Mouse (Mus musculus): ENCODE measurements around the gene Rptor. TPM values are rescaled to one million over a fixed set of nuclear protein-coding genes. Genes with fewer than 3 reads are reported as not detected.

Rptor gene
- polyA plus RNA-seq, 1 experiment from 2014 or later = 3.9 TPM

DNA sequence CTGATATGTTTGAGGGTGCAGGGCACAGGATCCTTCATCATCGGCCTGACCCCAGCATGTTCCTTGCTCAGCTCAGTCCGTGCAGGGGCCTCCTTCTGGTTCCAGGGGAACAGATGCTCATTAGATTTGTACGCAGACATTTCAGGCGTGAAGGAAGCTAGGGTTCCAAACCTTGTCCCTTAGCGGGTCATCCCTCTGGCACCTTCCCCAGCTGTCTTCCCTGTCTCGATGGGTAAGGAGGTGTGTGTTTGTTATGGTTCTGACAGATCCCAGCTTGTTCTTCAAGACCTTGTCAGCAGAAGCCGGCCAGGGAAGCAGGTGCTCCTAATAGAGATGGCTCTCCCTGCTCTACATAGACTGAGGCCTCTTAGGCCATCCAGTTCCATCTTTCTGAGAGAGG lies 37.7 kb upstream of the Rptor start:
- Histone ChIP-seq H3K9me3 (replicated peaks; ENCODE audit: control insufficient read depth, low read length) (no peaks in the 10 kb centered on the region), H3K27ac (ENCODE audit: low read length) (no peak overlapping the region), H3K27me3 (ENCODE audit: control insufficient read depth, insufficient read depth, low read depth, low read length) (no peaks in the 10 kb centered on the region; the same call in 1 of the 2 replicates), H3K36me3 (ENCODE audit: control insufficient read depth, insufficient read depth) (no peaks in the 10 kb centered on the region), H3K9ac (ENCODE audit: low read depth, low read length) (no peak overlapping the region), H3K4me3 (ENCODE audit: low read depth, low read length) (no peak overlapping the region), H3K4me1 (ENCODE audit: control insufficient read depth, low read depth, low read length) (no peaks in the 10 kb centered on the region), H3K4me2 (ENCODE audit: low read depth, low read length) (no peak overlapping the region)
- ATAC-seq (ENCODE audit: low read depth) = no peak
- 62% methylated on average over 7 of the region's 7 CpGs for WGBS (ENCODE audit: insufficient replicate concordance)

DNA sequence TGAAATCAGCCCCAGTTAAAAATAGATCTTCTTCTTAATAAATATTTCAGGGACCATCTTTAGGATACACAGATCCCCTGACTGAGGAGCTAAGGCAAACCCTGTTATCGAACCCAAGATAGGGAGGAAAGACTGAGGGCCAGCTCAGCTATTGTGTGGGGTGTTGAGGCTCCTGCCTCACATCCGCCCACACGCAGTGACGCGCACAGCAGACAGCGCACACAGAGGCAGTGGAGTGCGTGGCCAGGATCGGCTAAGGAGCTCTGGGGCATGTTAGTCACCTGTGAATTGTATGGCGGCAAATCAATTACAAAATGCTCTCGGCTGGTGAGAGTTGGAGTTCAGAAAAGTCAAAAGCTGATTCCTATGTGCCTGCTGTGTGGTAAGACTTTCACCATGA lies 37.0 kb upstream of the Rptor start:
- Histone ChIP-seq H3K9ac (ENCODE audit: low read depth, low read length) (no peak overlapping the region), H3K36me3 (ENCODE audit: control insufficient read depth, insufficient read depth) (no peaks in the 10 kb centered on the region), H3K4me1 (ENCODE audit: control insufficient read depth, low read depth, low read length) (no peaks in the 10 kb centered on the region), H3K4me2 (ENCODE audit: low read depth, low read length) (no peak overlapping the region), H3K27me3 (ENCODE audit: control insufficient read depth, insufficient read depth, low read depth, low read length) (no peaks in the 10 kb centered on the region; the same call in 1 of the 2 replicates), H3K9me3 (replicated peaks; ENCODE audit: control insufficient read depth, low read length) (no peaks in the 10 kb centered on the region), H3K27ac (ENCODE audit: low read length) (no peak overlapping the region), H3K4me3 (ENCODE audit: low read depth, low read length) (no peak overlapping the region)
- no peak for ATAC-seq (ENCODE audit: low read depth)
- 29% methylated on average over 10 of the region's 10 CpGs for WGBS (ENCODE audit: insufficient replicate concordance)

- ATAC-seq (ENCODE audit: low read depth) = no peak
- H3K27ac ChIP-seq (ENCODE audit: low read length) = no peak overlapping the region
- no peak overlapping the region for H3K4me3 ChIP-seq (ENCODE audit: low read depth, low read length)
- no peaks in the 10 kb centered on the region for H3K36me3 ChIP-seq (ENCODE audit: control insufficient read depth, insufficient read depth)
- H3K9me3 ChIP-seq (replicated peaks; ENCODE audit: control insufficient read depth, low read length) = no peaks in the 10 kb centered on the region
- no peaks in the 10 kb centered on the region; the same call in 1 of the 2 replicates for H3K27me3 ChIP-seq (ENCODE audit: control insufficient read depth, insufficient read depth, low read depth, low read length)
- no peak overlapping the region for H3K4me2 ChIP-seq (ENCODE audit: low read depth, low read length)
- no peaks in the 10 kb centered on the region for H3K4me1 ChIP-seq (ENCODE audit: control insufficient read depth, low read depth, low read length)
- WGBS (ENCODE audit: insufficient replicate concordance) = 46% methylated on average over 5 of the region's 5 CpGs
- H3K9ac ChIP-seq (ENCODE audit: low read depth, low read length) = no peak overlapping the region
These were observed 36.5 kb upstream of the Rptor start for GRCm38 (mm10) chr11:119566188-119566587.

DNA sequence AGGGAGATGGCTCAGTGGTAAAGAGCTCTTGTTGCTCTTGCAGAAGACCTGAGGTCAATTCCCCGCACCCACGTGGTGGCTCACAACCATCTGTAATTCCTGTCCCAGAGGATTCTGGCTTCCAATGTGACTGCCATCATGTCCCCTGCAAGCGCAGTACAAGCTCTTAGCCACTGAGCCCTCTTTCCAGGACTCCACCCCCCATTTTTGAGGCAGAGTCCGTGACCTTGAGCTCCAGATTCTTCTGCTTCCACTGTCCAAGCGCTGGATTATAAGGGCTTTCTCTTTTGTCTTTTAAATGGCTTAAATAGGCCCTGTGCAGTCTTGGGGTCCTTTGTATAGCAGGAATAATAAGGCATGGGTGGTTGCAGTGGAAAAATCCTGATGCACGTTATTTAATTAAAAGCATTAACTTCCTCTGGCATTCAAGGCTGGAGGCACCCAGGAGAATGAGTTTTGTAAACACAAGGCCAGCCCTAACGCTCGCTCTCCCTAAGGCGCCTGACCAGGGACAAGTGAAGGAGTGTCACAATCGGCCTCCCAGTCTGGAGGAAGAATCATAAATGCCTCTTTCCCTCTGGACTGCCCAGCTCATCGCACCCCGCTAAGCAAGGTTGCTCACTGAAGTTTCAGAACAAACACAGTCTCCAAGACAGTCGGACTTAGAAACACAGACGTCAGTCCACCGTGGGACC lies 30.2 kb upstream of the Rptor start:
- H3K27me3 ChIP-seq (ENCODE audit: control insufficient read depth, insufficient read depth, low read depth, low read length) = no peaks in the 10 kb centered on the region
- H3K36me3 ChIP-seq (ENCODE audit: control insufficient read depth, insufficient read depth) = no peaks in the 10 kb centered on the region
- H3K27ac ChIP-seq (ENCODE audit: low read length) = no peak overlapping the region
- H3K4me1 ChIP-seq (ENCODE audit: control insufficient read depth, low read depth, low read length) = no peaks in the 10 kb centered on the region
- H3K9ac ChIP-seq (ENCODE audit: low read depth, low read length) = no peak overlapping the region
- no peak overlapping the region for H3K4me2 ChIP-seq (ENCODE audit: low read depth, low read length)
- no peaks in the 10 kb centered on the region for H3K9me3 ChIP-seq (replicated peaks; ENCODE audit: control insufficient read depth, low read length)
- 67% methylated on average over 15 of the region's 15 CpGs for WGBS (ENCODE audit: insufficient replicate concordance)
- ATAC-seq (ENCODE audit: low read depth) = no peak
- no peak overlapping the region for H3K4me3 ChIP-seq (ENCODE audit: low read depth, low read length)

DNA sequence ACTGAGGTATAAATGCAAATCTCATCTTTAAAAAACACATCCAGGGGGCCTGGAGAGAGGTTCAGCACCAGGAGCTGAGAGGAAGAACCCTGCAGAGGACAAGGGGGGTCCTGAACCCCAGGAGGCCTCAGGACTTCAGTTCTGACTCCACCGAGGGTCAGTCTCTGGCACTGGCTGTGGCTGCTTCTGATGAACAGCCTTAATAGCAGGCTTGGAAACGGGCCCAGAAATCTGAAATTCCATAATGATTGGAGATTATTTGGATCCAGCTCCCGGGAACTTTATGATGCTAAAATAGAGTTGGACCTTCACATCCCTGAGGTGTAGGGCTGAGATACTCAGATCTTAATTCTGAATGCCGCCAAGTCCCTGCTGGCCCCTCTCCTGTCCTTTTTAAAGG lies 25.9 kb upstream of the Rptor start:
- no peak overlapping the region for H3K4me2 ChIP-seq (ENCODE audit: low read depth, low read length)
- no peaks in the 10 kb centered on the region for H3K36me3 ChIP-seq (ENCODE audit: control insufficient read depth, insufficient read depth)
- no peaks in the 10 kb centered on the region for H3K9me3 ChIP-seq (replicated peaks; ENCODE audit: control insufficient read depth, low read length)
- 20% methylated on average over 4 of the region's 4 CpGs for WGBS (ENCODE audit: insufficient replicate concordance)
- H3K4me1 ChIP-seq (ENCODE audit: control insufficient read depth, low read depth, low read length) = no peaks in the 10 kb centered on the region
- no peak for ATAC-seq (ENCODE audit: low read depth)
- H3K4me3 ChIP-seq (ENCODE audit: low read depth, low read length) = no peak overlapping the region
- H3K9ac ChIP-seq (ENCODE audit: low read depth, low read length) = no peak overlapping the region
- no peak overlapping the region for H3K27ac ChIP-seq (ENCODE audit: low read length)
- H3K27me3 ChIP-seq (ENCODE audit: control insufficient read depth, insufficient read depth, low read depth, low read length) = no peaks in the 10 kb centered on the region

DNA sequence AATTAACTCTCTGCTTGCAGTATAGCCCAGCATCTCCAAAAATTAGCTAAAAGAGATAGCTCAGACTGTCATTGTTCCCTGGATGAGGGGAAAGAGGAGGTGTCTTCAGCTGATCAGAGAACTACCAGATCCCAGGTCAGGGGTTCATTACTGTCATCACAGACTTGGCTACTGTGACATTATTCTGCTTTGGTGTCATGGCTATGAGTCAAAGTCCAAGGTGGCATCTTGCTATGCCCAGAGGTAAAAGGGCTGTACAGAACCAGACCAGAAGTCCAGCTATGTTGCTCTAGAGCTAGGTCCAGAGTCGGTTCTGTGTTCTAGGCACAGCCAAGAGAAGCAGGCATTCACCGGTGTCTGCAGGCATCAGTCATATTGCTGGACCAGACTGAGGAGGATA lies 25.0 kb upstream of the Rptor start:
- no peaks in the 10 kb centered on the region for H3K9me3 ChIP-seq (replicated peaks; ENCODE audit: control insufficient read depth, low read length)
- 65% methylated on average over 2 of the region's 2 CpGs for WGBS (ENCODE audit: insufficient replicate concordance)
- ATAC-seq (ENCODE audit: low read depth) = no peak

DNA sequence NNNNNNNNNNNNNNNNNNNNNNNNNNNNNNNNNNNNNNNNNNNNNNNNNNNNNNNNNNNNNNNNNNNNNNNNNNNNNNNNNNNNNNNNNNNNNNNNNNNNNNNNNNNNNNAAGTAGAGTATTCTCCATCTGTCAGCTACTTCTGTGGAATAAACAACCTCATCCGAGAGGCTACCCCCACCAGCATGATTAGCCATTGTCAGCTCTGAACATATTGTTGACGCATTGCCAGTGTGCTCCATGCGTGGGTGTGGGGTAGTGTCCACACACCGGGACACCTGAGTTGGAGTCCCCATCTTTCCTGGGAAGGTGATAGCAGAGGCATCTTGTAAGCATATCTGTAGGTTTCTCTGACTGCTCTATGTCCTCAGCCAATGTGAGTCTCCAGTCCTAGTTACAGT lies 16.2 kb upstream of the Rptor start:
- Histone ChIP-seq H3K27ac (ENCODE audit: low read length) (no peak overlapping the region), H3K4me3 (ENCODE audit: low read depth, low read length) (no peak overlapping the region), H3K36me3 (ENCODE audit: control insufficient read depth, insufficient read depth) (no peaks in the 10 kb centered on the region), H3K9me3 (replicated peaks; ENCODE audit: control insufficient read depth, low read length) (no peaks in the 10 kb centered on the region), H3K4me1 (ENCODE audit: control insufficient read depth, low read depth, low read length) (no peaks in the 10 kb centered on the region), H3K9ac (ENCODE audit: low read depth, low read length) (no peak overlapping the region), H3K27me3 (ENCODE audit: control insufficient read depth, insufficient read depth, low read depth, low read length) (peaks cover 6% of the 10 kb centered on the region), H3K4me2 (ENCODE audit: low read depth, low read length) (no peak overlapping the region)
- ATAC-seq (ENCODE audit: low read depth) = no peak
- WGBS (ENCODE audit: insufficient replicate concordance) = 69% methylated on average over 4 of the region's 4 CpGs

More for the DNA sequence above, 25.0 kb upstream of the Rptor start:
- H3K27me3 ChIP-seq (ENCODE audit: control insufficient read depth, insufficient read depth, low read depth, low read length) = no peaks in the 10 kb centered on the region
- no peaks in the 10 kb centered on the region for H3K4me1 ChIP-seq (ENCODE audit: control insufficient read depth, low read depth, low read length)
- H3K9ac ChIP-seq (ENCODE audit: low read depth, low read length) = no peak overlapping the region
- no peak overlapping the region for H3K4me2 ChIP-seq (ENCODE audit: low read depth, low read length)
- H3K4me3 ChIP-seq (ENCODE audit: low read depth, low read length) = no peak overlapping the region
- H3K36me3 ChIP-seq (ENCODE audit: control insufficient read depth, insufficient read depth) = no peaks in the 10 kb centered on the region
- H3K27ac ChIP-seq (ENCODE audit: low read length) = no peak overlapping the region

- no peaks in the 10 kb centered on the region for H3K4me1 ChIP-seq (ENCODE audit: control insufficient read depth, low read depth, low read length)
- H3K27ac ChIP-seq (ENCODE audit: low read length) = no peak overlapping the region
- H3K4me3 ChIP-seq (ENCODE audit: low read depth, low read length) = no peak overlapping the region
- peaks cover 8% of the 10 kb centered on the region for H3K27me3 ChIP-seq (ENCODE audit: control insufficient read depth, insufficient read depth, low read depth, low read length)
- 50% methylated on average over 5 of the region's 5 CpGs for WGBS (ENCODE audit: insufficient replicate concordance)
- no peak for ATAC-seq (ENCODE audit: low read depth)
- H3K4me2 ChIP-seq (ENCODE audit: low read depth, low read length) = no peak overlapping the region
- no peaks in the 10 kb centered on the region for H3K9me3 ChIP-seq (replicated peaks; ENCODE audit: control insufficient read depth, low read length)
- H3K36me3 ChIP-seq (ENCODE audit: control insufficient read depth, insufficient read depth) = no peaks in the 10 kb centered on the region
- H3K9ac ChIP-seq (ENCODE audit: low read depth, low read length) = no peak overlapping the region
These were observed 15.6 kb upstream of the Rptor start for GRCm38 (mm10) chr11:119587112-119587511.

DNA sequence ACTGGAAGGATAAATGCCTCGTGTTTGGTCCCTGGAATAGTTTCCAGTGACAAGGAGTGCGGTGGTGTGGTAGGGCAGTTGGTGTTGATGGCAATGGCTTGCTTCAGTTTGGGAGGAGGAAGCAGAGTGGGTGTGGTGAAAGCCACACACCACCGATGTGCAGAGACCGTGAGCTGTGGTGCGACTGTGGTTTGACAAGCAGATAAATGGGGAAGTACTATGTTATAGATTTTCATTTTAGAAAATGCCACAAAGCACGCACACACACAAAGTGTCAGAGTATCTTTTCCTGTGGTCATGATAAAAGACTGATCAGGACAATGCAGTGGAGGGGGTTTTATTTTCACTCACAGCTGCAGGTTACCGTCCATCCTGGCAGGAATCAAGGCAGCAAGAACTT lies 13.5 kb upstream of the Rptor start:
- Histone ChIP-seq H3K4me3 (ENCODE audit: low read depth, low read length) (no peak overlapping the region), H3K4me2 (ENCODE audit: low read depth, low read length) (no peak overlapping the region), H3K27ac (ENCODE audit: low read length) (no peak overlapping the region), H3K9ac (ENCODE audit: low read depth, low read length) (no peak overlapping the region), H3K27me3 (ENCODE audit: control insufficient read depth, insufficient read depth, low read depth, low read length) (peaks cover 8% of the 10 kb centered on the region), H3K4me1 (ENCODE audit: control insufficient read depth, low read depth, low read length) (no peaks in the 10 kb centered on the region), H3K36me3 (ENCODE audit: control insufficient read depth, insufficient read depth) (no peaks in the 10 kb centered on the region), H3K9me3 (replicated peaks; ENCODE audit: control insufficient read depth, low read length) (no peaks in the 10 kb centered on the region)
- 20% methylated on average over 7 of the region's 7 CpGs for WGBS (ENCODE audit: insufficient replicate concordance)
- no peak for ATAC-seq (ENCODE audit: low read depth)

All from liver, embryonic 16.5 days (tissue).